ENCODE assay signal across 12 mouse cellular contexts in the genomic region with DNA sequence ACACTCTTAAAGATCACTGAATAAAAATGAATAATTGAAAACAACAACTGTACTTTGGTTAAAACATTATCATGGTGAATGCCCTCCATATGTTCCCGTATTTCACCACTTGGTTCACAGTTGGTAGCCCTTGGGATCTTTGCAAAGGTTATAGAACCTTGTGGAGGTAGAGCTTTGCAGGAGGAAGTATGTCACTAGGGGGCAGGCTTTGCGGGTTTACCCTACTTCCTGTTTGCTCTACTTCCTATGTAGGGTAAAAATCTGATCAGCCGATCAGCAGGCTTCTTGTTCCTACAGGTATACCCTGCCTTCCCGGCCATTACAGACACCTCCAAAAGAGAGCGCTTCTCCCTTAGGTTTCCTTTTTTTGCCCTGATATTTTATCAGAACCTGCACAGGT. TPM values are rescaled to one million over a fixed set of nuclear protein-coding genes. Genes with fewer than 3 reads are reported as not detected.
A peak's percentile ranks its signal among the peaks of the same experiment; 100 is the strongest.
DNase-seq lines count a peak whose midpoint lies in the region; ATAC-seq and TF ChIP-seq lines count a peak whose summit lies in the region.
"Had no signal": no experiment of that assay in that cellular context is flagged by ENCODE, and none has a peak within 500 bp of the region (broad histone marks: within the 10 kb centered on the region; RNA-seq: fewer than 3 reads in every experiment).

No protein-coding gene starts in this region.

- ATAC-seq in hindbrain, postnatal 0 days: no peak
- no peak for ATAC-seq in hindbrain, embryonic 13.5 days (ENCODE audit: low FRiP score)
- ATAC-seq in inflammation-experienced regulatory T-cells, adult 6 months: peak; percentile 85
- ATAC-seq in hindbrain, embryonic 11.5 days (ENCODE audit: low FRiP score): no peak
- ATAC-seq in hindbrain, embryonic 14.5 days (ENCODE audit: low FRiP score): no peak
- ATAC-seq in erythroid progenitor cell, adult 5-6 weeks (replicated peaks; ENCODE audit: low FRiP score, poor library complexity, severe bottlenecking): no peak

- H3K4me1 ChIP-seq in hindbrain, postnatal 0 days (ENCODE audit: insufficient read depth, low read length): peaks cover 7% of the 10 kb centered on the region; the same call in 1 of the 2 replicates
- peaks cover 12% of the 10 kb centered on the region for H3K4me1 ChIP-seq in hindbrain, embryonic 13.5 days (replicated peaks)
- no peaks in the 10 kb centered on the region for H3K4me1 ChIP-seq in hindbrain, embryonic 11.5 days (replicated peaks; ENCODE audit: control insufficient read depth, insufficient read depth, low read length)
- peaks cover 11% of the 10 kb centered on the region for H3K4me1 ChIP-seq in hindbrain, embryonic 14.5 days (replicated peaks; ENCODE audit: control insufficient read depth, insufficient read depth, low read length)

- WGBS in hindbrain, postnatal 0 days: 79% methylated on average over 5 of the region's 5 CpGs
- WGBS in hindbrain, embryonic 13.5 days: 81% methylated on average over 5 of the region's 5 CpGs
- WGBS in hindbrain, embryonic 11.5 days: 78% methylated on average over 5 of the region's 5 CpGs
- 80% methylated on average over 5 of the region's 5 CpGs for WGBS in hindbrain, embryonic 14.5 days

- peaks cover 42% of the 10 kb centered on the region for H3K36me3 ChIP-seq in hindbrain, postnatal 0 days (ENCODE audit: insufficient read depth, low read length)
- peaks cover 74% of the 10 kb centered on the region for H3K36me3 ChIP-seq in hindbrain, embryonic 13.5 days
- H3K36me3 ChIP-seq in hindbrain, embryonic 11.5 days (ENCODE audit: control insufficient read depth, insufficient read depth, low read length): no peaks in the 10 kb centered on the region
- H3K36me3 ChIP-seq in hindbrain, embryonic 14.5 days (replicated peaks; ENCODE audit: control insufficient read depth, insufficient read depth): peaks cover 79% of the 10 kb centered on the region

- H3K4me2 ChIP-seq in hindbrain, postnatal 0 days (ENCODE audit: low read depth, low read length): no peak overlapping the region
- no peak overlapping the region for H3K4me2 ChIP-seq in hindbrain, embryonic 13.5 days
- no peak overlapping the region for H3K4me2 ChIP-seq in hindbrain, embryonic 11.5 days (replicated peaks; ENCODE audit: low read depth, low read length)
- no peak overlapping the region for H3K4me2 ChIP-seq in hindbrain, embryonic 14.5 days (replicated peaks)
- H3K4me2 ChIP-seq: liver, embryonic 15.5 days had no signal

- H3K9ac ChIP-seq in hindbrain, postnatal 0 days (replicated peaks; ENCODE audit: low read length): no peak overlapping the region
- no peak overlapping the region for H3K9ac ChIP-seq in hindbrain, embryonic 13.5 days
- no peak overlapping the region for H3K9ac ChIP-seq in hindbrain, embryonic 11.5 days (ENCODE audit: low read depth, low read length)
- no peak overlapping the region for H3K9ac ChIP-seq in hindbrain, embryonic 14.5 days
- H3K9ac ChIP-seq: liver, embryonic 15.5 days had no signal

- H3K27ac ChIP-seq in hindbrain, postnatal 0 days: no peak overlapping the region
- H3K27ac ChIP-seq in hindbrain, embryonic 13.5 days: no peak overlapping the region
- H3K27ac ChIP-seq in hindbrain, embryonic 11.5 days (ENCODE audit: low read depth, low read length): no peak overlapping the region
- H3K27ac ChIP-seq in hindbrain, embryonic 14.5 days: no peak overlapping the region
- H3K27ac ChIP-seq: liver, embryonic 15.5 days had no signal

- TF ChIP-seq CTCF in hindbrain, postnatal 0 days (IDR thresholded peaks at IDR 0.05; ENCODE audit: low read depth): peak; percentile 39

- no peaks in the 10 kb centered on the region for H3K9me3 ChIP-seq in hindbrain, postnatal 0 days (ENCODE audit: low read length)
- H3K9me3 ChIP-seq in hindbrain, embryonic 13.5 days: no peaks in the 10 kb centered on the region
- H3K9me3 ChIP-seq in hindbrain, embryonic 11.5 days (ENCODE audit: control insufficient read depth, low read length): no peaks in the 10 kb centered on the region
- no peaks in the 10 kb centered on the region for H3K9me3 ChIP-seq in hindbrain, embryonic 14.5 days (ENCODE audit: control insufficient read depth, low read length)
- H3K9me3 ChIP-seq: liver, embryonic 15.5 days had no signal

- peak; percentile 10 for DNase-seq in hindbrain, postnatal 0 days (ENCODE audit: low spot score)
- peak; percentile 59 to 83 for DNase-seq in CD8-positive naive resting alpha-beta T cell, adult 2 months (ENCODE audit: low read depth in 2 of 2, low spot score in 2 of 2)
- DNase-seq in spleen, postnatal 14 days (ENCODE audit: low spot score in 2 of 2): peak; percentile 18 to 55
- no peak for DNase-seq in hindbrain, embryonic 11.5 days (ENCODE audit: low spot score)
- DNase-seq in hindbrain, embryonic 14.5 days (ENCODE audit: low spot score): no peak
- DNase-seq: kidney, postnatal 14 days had no signal

- H3K27me3 ChIP-seq in hindbrain, postnatal 0 days (ENCODE audit: insufficient read depth, low read length): no peaks in the 10 kb centered on the region
- no peaks in the 10 kb centered on the region for H3K27me3 ChIP-seq in hindbrain, embryonic 13.5 days
- no peaks in the 10 kb centered on the region for H3K27me3 ChIP-seq in hindbrain, embryonic 11.5 days (ENCODE audit: control insufficient read depth, insufficient read depth, low read length)
- H3K27me3 ChIP-seq in hindbrain, embryonic 14.5 days (ENCODE audit: control insufficient read depth, insufficient read depth, low read length): no peaks in the 10 kb centered on the region
- H3K27me3 ChIP-seq: liver, embryonic 15.5 days had no signal

- no peak overlapping the region for H3K4me3 ChIP-seq in hindbrain, postnatal 0 days (ENCODE audit: low read length)
- no peak overlapping the region for H3K4me3 ChIP-seq in hindbrain, embryonic 13.5 days
- H3K4me3 ChIP-seq in hindbrain, embryonic 11.5 days (ENCODE audit: low read depth, low read length): no peak overlapping the region
- H3K4me3 ChIP-seq in hindbrain, embryonic 14.5 days (replicated peaks; ENCODE audit: low read length): no peak overlapping the region
- H3K4me3 ChIP-seq: liver, embryonic 15.5 days had no signal

RNA-seq across cellular contexts. Expression of gene Trim39, which starts 6.2 kb away (rescaled TPM):
- 18.5 and 22.9 TPM in 2 replicates for total RNA-seq in hindbrain, postnatal 0 days (2014; rRNA removed)
- 13.0 and 13.3 TPM in 2 replicates for polyA plus RNA-seq in hindbrain, postnatal 0 days (2015; fragmentation: Nextera tagmentation; extraction: Ambion mirVana)
- polyA plus RNA-seq in hindbrain, embryonic 13.5 days (2015; fragmentation: Nextera tagmentation; extraction: Ambion mirVana): 28.3 and 29.7 TPM in 2 replicates
- 10 to 100 TPM; 10.1 to 20.8 (median 16.2) TPM for polyA plus RNA-seq in inflammation-experienced regulatory T-cells, adult 6 months (2017; shearing (Covaris generic))
- 19.5 and 22.3 TPM in 2 replicates for polyA plus RNA-seq in hindbrain, embryonic 11.5 days (2014; fragmentation: Nextera tagmentation; extraction: Ambion mirVana)
- polyA plus RNA-seq in hindbrain, embryonic 14.5 days (2014; fragmentation: Nextera tagmentation; extraction: Ambion mirVana): 19.7 and 19.8 TPM in 2 replicates
- total RNA-seq in erythroid progenitor cell, adult 5-6 weeks (2015; ENCODE audit: low replicate concordance): 25.6 and 29.9 TPM in 2 replicates
- 37.4 and 40.9 TPM in 2 replicates for total RNA-seq in erythroid progenitor cell, adult 5-6 weeks (2017; ENCODE audit: low replicate concordance)

RNA-seq across cellular contexts. Expression of gene Rpp21, which starts 8.0 kb away (rescaled TPM):
- 29.8 and 54.6 TPM in 2 replicates for total RNA-seq in hindbrain, postnatal 0 days (2014; rRNA removed)
- polyA plus RNA-seq in hindbrain, postnatal 0 days (2015; fragmentation: Nextera tagmentation; extraction: Ambion mirVana): 154 and 160 TPM in 2 replicates
- polyA plus RNA-seq in hindbrain, embryonic 13.5 days (2015; fragmentation: Nextera tagmentation; extraction: Ambion mirVana): 104 and 122 TPM in 2 replicates
- 100 to 1,000 TPM; 147 to 196 (median 194) TPM for polyA plus RNA-seq in inflammation-experienced regulatory T-cells, adult 6 months (2017; shearing (Covaris generic))
- 86.4 and 91.0 TPM in 2 replicates for polyA plus RNA-seq in hindbrain, embryonic 11.5 days (2014; fragmentation: Nextera tagmentation; extraction: Ambion mirVana)
- polyA plus RNA-seq in hindbrain, embryonic 14.5 days (2014; fragmentation: Nextera tagmentation; extraction: Ambion mirVana): 132 and 151 TPM in 2 replicates
- total RNA-seq in erythroid progenitor cell, adult 5-6 weeks (2015; ENCODE audit: low replicate concordance): 63.7 and 66.0 TPM in 2 replicates
- total RNA-seq in erythroid progenitor cell, adult 5-6 weeks (2017; ENCODE audit: low replicate concordance): 11.8 TPM in 2 replicates

RNA-seq across cellular contexts. Expression of gene H2-M10.2, which starts 20.5 kb away (rescaled TPM):
- total RNA-seq in hindbrain, postnatal 0 days (2014; rRNA removed): not detected in 2 replicates
- not detected in 2 replicates for polyA plus RNA-seq in hindbrain, postnatal 0 days (2015; fragmentation: Nextera tagmentation; extraction: Ambion mirVana)
- polyA plus RNA-seq in hindbrain, embryonic 13.5 days (2015; fragmentation: Nextera tagmentation; extraction: Ambion mirVana): 0.16 TPM in 1 of 2 replicates, not detected in the other
- not detected for polyA plus RNA-seq in inflammation-experienced regulatory T-cells, adult 6 months (2017; shearing (Covaris generic))
- polyA plus RNA-seq in hindbrain, embryonic 11.5 days (2014; fragmentation: Nextera tagmentation; extraction: Ambion mirVana): not detected in 2 replicates
- polyA plus RNA-seq in hindbrain, embryonic 14.5 days (2014; fragmentation: Nextera tagmentation; extraction: Ambion mirVana): 0.18 and 0.23 TPM in 2 replicates
- not detected in 2 replicates for total RNA-seq in erythroid progenitor cell, adult 5-6 weeks (2015; ENCODE audit: low replicate concordance)
- total RNA-seq in erythroid progenitor cell, adult 5-6 weeks (2017; ENCODE audit: low replicate concordance): not detected in 2 replicates
- polyA plus RNA-seq: embryonic facial prominence, embryonic 11.5 days; gonadal fat pad, adult 2 months; liver, embryonic 15.5 days had no signal

Comparison
In these comparisons a context has a peak if more than half of its experiments do, and no peak if none do; other contexts are left out.
1. DNase-seq: peak in hindbrain, postnatal 0 days (single experiment), CD8-positive naive resting alpha-beta T cell, adult 2 months (2 of 2) and spleen, postnatal 14 days (2 of 2); none in hindbrain, embryonic 11.5 days (single experiment) and hindbrain, embryonic 14.5 days (single experiment).